Mouse (Mus musculus) E14TG2a.4 (cell line): ENCODE data around the gene Msh6.

Experiments
- CTCF ChIP-seq: conservative IDR thresholded peaks from 2 replicates; pipeline ENCODE4 v1.5.1; 2014; ENCODE audit warnings: low read length
- NANOG ChIP-seq: IDR thresholded peaks from 2 replicates; pipeline ENCODE4 v1.6.1; 2014; ENCODE audit warnings: borderline replicate concordance, low read length, mixed read lengths
- POU5F1 ChIP-seq: IDR thresholded peaks from 2 replicates; pipeline ENCODE4 v1.6.1; 2014; ENCODE audit warnings: low read length, borderline replicate concordance

DNA sequence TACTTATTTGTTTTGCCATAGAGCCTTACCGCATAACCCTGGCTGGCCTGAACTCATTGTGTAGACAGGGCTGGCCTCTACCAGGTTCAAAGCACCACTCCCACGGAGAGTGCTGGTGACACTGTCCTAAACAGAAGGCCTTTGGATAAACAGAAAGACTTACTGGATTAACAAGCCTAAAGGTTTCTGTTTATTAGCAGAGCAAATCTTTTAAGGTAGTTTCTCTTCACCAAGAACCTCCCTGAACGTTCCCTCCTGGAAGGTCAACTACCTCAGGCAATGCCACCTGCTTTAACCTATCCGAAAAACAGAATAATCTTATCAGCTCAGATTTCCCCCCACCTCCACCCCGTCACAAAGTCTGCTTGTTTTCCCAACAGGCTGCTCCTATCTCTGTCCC lies 2.0 kb upstream of the Msh6 start:
- no peak for TF ChIP-seq CTCF
- no peak for TF ChIP-seq POU5F1
- no peak for TF ChIP-seq NANOG
